Mouse (Mus musculus) telencephalon, adult 2 months (tissue): ENCODE measurements at regions not wholly inside any gene's neighbourhood (a gene's known extent, or its start where the extent isn't known, plus 50 kb on each side); places are given as distances from the start of the nearest gene placed in this dataset.

ENCODE experiments used
- DNase-seq: peaks from one replicate; pipeline ENCODE4 v3.0.0-alpha.2; 2011; ENCODE audit warnings: low read depth, low spot score

DNA sequence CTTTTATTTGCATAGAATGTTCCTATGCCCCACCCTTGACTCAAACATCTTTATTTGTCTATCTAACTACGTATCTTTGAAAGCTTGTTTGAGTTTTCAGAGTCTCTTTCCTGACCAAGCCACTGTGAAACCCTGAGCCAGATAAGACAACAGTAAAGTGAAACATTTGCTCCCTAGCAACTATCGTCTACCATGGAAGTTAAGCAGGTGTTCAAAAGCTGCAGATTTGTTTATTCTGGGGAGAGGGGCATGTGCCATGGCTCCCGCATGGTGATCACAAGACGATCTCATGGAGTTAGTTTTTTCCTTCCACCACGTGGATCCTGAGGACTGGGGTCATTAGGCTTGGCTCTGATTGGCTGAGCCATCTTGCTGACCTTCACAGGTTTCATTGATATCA lies 55.5 kb downstream of the Gm9972 start:
- DNase-seq: no peak

DNA sequence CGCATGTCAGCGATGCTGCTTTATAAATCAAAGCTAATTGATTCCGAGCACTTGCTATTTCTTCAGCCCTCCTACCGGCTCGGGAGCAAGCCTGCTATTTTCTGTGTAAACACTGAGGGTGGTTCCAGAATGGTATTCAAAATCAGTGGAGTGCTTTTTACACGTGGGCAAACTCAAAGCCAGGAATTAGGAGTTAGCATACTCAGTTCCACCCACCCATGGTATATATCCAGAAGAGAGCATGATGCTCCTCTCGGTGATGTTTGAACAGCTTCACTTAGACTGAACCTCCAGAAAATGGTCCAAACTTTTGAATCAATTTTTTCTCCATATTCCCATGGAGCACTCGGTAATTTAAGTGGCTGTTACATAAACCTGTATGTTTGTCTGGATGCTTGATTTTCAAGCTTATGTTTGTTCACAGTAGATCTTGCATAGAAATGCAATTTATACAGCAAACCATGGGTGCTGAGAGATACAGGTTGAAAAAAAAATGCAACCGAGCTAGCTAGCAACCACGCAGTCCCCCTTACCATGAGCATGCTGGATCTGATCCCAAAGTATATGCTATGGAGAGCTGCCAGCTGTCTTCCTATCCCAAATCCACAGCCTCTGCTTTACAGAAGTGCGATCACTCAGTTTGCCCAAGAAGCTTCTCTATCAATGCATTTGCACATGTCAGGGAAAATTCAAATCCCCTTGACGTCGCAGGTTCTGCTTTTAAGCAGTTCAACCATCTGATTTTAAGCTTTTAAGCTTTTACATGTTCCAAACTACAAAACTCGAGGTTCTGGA lies 56.8 kb downstream of the Gm9972 start:
- peak; percentile 76 for DNase-seq

DNA sequence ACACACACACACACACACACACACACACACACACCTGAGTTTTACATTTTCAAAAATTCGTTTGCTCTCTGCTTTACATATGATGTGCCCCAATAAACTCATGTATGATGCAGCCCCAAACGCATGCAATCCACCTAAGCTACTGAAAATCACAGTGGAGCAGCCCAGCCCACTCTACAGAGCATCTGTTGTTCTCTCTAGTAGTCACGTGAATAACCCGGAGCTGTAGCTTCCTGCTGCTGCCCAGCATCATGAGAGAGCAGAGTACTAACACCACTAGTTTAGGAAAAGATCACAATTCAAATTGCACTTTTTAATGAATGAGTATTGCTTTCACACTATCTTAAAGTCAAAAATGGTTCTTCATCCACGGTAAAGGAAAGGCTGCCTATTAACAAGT lies 56.7 kb upstream of the Atp10b start:
- DNase-seq: no peak

DNA sequence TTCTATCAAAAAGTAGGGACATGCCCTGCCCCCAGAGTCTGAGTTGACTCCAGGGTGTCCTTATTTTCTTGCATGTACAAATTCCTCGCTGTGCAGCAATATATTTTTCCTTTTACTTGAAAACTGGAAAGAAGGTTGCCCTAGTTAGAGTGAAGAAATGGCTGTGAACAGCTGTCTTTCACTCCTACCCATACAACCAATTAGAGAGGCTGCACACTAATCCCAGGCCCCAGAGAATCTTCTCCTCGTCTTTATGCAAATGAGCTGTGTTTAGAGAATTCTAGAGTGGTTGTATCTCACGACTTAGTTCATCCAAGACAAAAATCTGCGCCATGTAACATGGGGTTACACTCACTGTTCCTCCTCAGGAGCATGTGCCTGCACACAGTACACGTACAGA lies 53.7 kb upstream of the Atp10b start:
- peak; percentile 72 for DNase-seq

DNA sequence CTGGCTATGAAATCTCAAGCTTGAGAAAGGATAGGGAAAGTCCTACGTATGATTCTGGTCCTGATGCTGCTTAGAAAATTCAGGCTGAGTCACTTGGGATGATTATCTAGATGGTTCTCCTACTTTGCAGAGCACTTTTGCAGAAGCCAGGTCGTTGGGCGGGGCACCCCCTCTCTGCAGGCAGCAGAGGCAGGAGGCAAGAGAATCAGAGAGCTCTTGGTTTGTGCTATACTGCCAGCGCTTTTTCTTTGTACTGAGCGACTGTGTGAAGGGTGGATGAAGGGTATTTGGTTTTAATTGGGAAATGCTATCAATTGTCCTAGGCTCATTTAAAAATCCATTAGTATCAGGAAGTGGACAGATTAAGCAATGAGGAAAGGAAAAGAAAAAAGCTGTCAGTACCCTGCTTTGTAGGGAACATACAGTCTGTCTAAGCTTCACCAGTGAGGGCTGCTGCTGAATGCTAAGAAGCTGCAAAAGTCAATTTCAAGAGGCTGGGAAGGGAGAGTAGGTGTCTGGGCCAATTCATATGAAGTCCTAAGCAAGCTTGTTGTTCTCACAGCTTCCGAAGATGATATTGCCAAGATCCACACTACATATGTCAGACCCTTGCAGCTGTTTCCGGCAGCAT lies 50.8 kb upstream of the Atp10b start:
- peak; percentile 29 for DNase-seq
